Mouse (Mus musculus): Measurements from ENCODE around the gene Celf5. TPM values are rescaled to one million over a fixed set of nuclear protein-coding genes. Genes with fewer than 3 reads are reported as not detected.

Gene Celf5
- total and polyA plus RNA-seq, 2 experiments: not detected

- Histone ChIP-seq H3K27ac (replicated peaks; ENCODE audit: insufficient read depth, low read depth, low read length) (peak overlapping the region; percentile 89), H3K9ac (ENCODE audit: low read depth, low read length) (peak overlapping the region; percentile 86), H3K4me3 (ENCODE audit: insufficient read depth, low read depth, low read length) (peak overlapping the region; percentile 59), H3K4me1 (ENCODE audit: control insufficient read depth, insufficient read depth, low read length) (peaks cover 79% of the 10 kb centered on the region), H3K79me2 (ENCODE audit: control insufficient read depth, insufficient read depth, low read length) (peaks cover 29% of the 10 kb centered on the region; the same call in 1 of the 2 replicates), H3K27me3 (ENCODE audit: control insufficient read depth, insufficient read depth, low read length) (no peaks in the 10 kb centered on the region), H3K36me3 (ENCODE audit: control insufficient read depth, insufficient read depth, low read length) (no peaks in the 10 kb centered on the region)
- peak; percentile 49 for DNase-seq (ENCODE audit: extremely low read depth, low read depth, low spot score)
- 14% methylated on average over 26 of the region's 26 CpGs for WGBS
- TF ChIP-seq CTCF (IDR thresholded peaks at IDR 0.05; ENCODE audit: low read depth, low read length): no peak
- no peak for TF ChIP-seq POLR2A (IDR thresholded peaks at IDR 0.05; ENCODE audit: extremely low read depth, insufficient read depth, low read length)
Observed at GRCm38 (mm10) chr10:81413310-81414261, 68.9 kb downstream of the Celf5 start.

GRCm38 (mm10) chr10:81412586-81413309, 69.8 kb downstream of the Celf5 start:
- H3K36me3 ChIP-seq (ENCODE audit: control insufficient read depth, insufficient read depth, low read length): peaks cover 2% of the 10 kb centered on the region; the same call in 1 of the 2 replicates
- DNase-seq (ENCODE audit: extremely low read depth, low read depth, low spot score): no peak
- peaks cover 29% of the 10 kb centered on the region; the same call in 1 of the 2 replicates for H3K79me2 ChIP-seq (ENCODE audit: control insufficient read depth, insufficient read depth, low read length)
- H3K27ac ChIP-seq (replicated peaks; ENCODE audit: insufficient read depth, low read depth, low read length): peak overlapping the region; percentile 89
- peak overlapping the region; percentile 7; the same call in 1 of the 2 replicates for H3K4me3 ChIP-seq (ENCODE audit: insufficient read depth, low read depth, low read length)
- TF ChIP-seq CTCF (IDR thresholded peaks at IDR 0.05; ENCODE audit: low read depth, low read length) (no peak), POLR2A (IDR thresholded peaks at IDR 0.05; ENCODE audit: extremely low read depth, insufficient read depth, low read length) (no peak)
- no peaks in the 10 kb centered on the region for H3K27me3 ChIP-seq (ENCODE audit: control insufficient read depth, insufficient read depth, low read length)
- H3K4me1 ChIP-seq (ENCODE audit: control insufficient read depth, insufficient read depth, low read length): peaks cover 77% of the 10 kb centered on the region
- peak overlapping the region; percentile 55 for H3K9ac ChIP-seq (ENCODE audit: low read depth, low read length)
- 59% methylated on average over 16 of the region's 16 CpGs for WGBS

GRCm38 (mm10) chr10:81411471-81412400, 70.8 kb downstream of the Celf5 start:
- Histone ChIP-seq H3K9ac (ENCODE audit: low read depth, low read length) (peak overlapping the region; percentile 57), H3K27ac (replicated peaks; ENCODE audit: insufficient read depth, low read depth, low read length) (peak overlapping the region; percentile 89), H3K79me2 (ENCODE audit: control insufficient read depth, insufficient read depth, low read length) (peaks cover 21% of the 10 kb centered on the region; the same call in 1 of the 2 replicates), H3K36me3 (ENCODE audit: control insufficient read depth, insufficient read depth, low read length) (peaks cover 6% of the 10 kb centered on the region; the same call in 1 of the 2 replicates), H3K4me3 (ENCODE audit: insufficient read depth, low read depth, low read length) (peak overlapping the region; percentile 7; the same call in 1 of the 2 replicates), H3K27me3 (ENCODE audit: control insufficient read depth, insufficient read depth, low read length) (no peaks in the 10 kb centered on the region), H3K4me1 (ENCODE audit: control insufficient read depth, insufficient read depth, low read length) (peaks cover 70% of the 10 kb centered on the region)
- 13% methylated on average over 18 of the region's 18 CpGs for WGBS
- peak; percentile 95 for DNase-seq (ENCODE audit: extremely low read depth, low read depth, low spot score)
- no peak for TF ChIP-seq POLR2A (IDR thresholded peaks at IDR 0.05; ENCODE audit: extremely low read depth, insufficient read depth, low read length)

- no peak overlapping the region for H3K4me3 ChIP-seq (ENCODE audit: insufficient read depth, low read depth, low read length)
- 54% methylated on average over 9 of the region's 9 CpGs for WGBS
- DNase-seq (ENCODE audit: extremely low read depth, low read depth, low spot score): no peak
Observed at GRCm38 (mm10) chr10:81410981-81411380, 71.5 kb downstream of the Celf5 start.

GRCm38 (mm10) chr10:81410350-81410749, 72.2 kb downstream of the Celf5 start:
- H3K4me3 ChIP-seq (ENCODE audit: insufficient read depth, low read depth, low read length): no peak overlapping the region
- TF ChIP-seq CTCF (IDR thresholded peaks at IDR 0.05; ENCODE audit: low read depth, low read length) (no peak), POLR2A (IDR thresholded peaks at IDR 0.05; ENCODE audit: extremely low read depth, insufficient read depth, low read length) (no peak)
- peaks cover 14% of the 10 kb centered on the region; the same call in 1 of the 2 replicates for H3K36me3 ChIP-seq (ENCODE audit: control insufficient read depth, insufficient read depth, low read length)
- DNase-seq (ENCODE audit: extremely low read depth, low read depth, low spot score): peak; percentile 54
- peaks cover 62% of the 10 kb centered on the region for H3K4me1 ChIP-seq (ENCODE audit: control insufficient read depth, insufficient read depth, low read length)
- H3K9ac ChIP-seq (ENCODE audit: low read depth, low read length): peak overlapping the region; percentile 18; the same call in 1 of the 2 replicates
- H3K27me3 ChIP-seq (ENCODE audit: control insufficient read depth, insufficient read depth, low read length): no peaks in the 10 kb centered on the region
- H3K79me2 ChIP-seq (ENCODE audit: control insufficient read depth, insufficient read depth, low read length): peaks cover 10% of the 10 kb centered on the region; the same call in 1 of the 2 replicates
- H3K27ac ChIP-seq (replicated peaks; ENCODE audit: insufficient read depth, low read depth, low read length): peak overlapping the region; percentile 89
- 16% methylated on average over 4 of the region's 4 CpGs for WGBS

More at GRCm38 (mm10) chr10:81410981-81411380, 71.5 kb downstream of the Celf5 start:
- TF ChIP-seq CTCF (IDR thresholded peaks at IDR 0.05; ENCODE audit: low read depth, low read length) (no peak), POLR2A (IDR thresholded peaks at IDR 0.05; ENCODE audit: extremely low read depth, insufficient read depth, low read length) (no peak)
- H3K27ac ChIP-seq (replicated peaks; ENCODE audit: insufficient read depth, low read depth, low read length): peak overlapping the region; percentile 89
- H3K36me3 ChIP-seq (ENCODE audit: control insufficient read depth, insufficient read depth, low read length): peaks cover 10% of the 10 kb centered on the region; the same call in 1 of the 2 replicates
- H3K27me3 ChIP-seq (ENCODE audit: control insufficient read depth, insufficient read depth, low read length): no peaks in the 10 kb centered on the region
- no peak overlapping the region for H3K9ac ChIP-seq (ENCODE audit: low read depth, low read length)
- peaks cover 17% of the 10 kb centered on the region; the same call in 1 of the 2 replicates for H3K79me2 ChIP-seq (ENCODE audit: control insufficient read depth, insufficient read depth, low read length)
- H3K4me1 ChIP-seq (ENCODE audit: control insufficient read depth, insufficient read depth, low read length): peaks cover 65% of the 10 kb centered on the region
